Mouse (Mus musculus) G1E (cell line): ENCODE results near the gene Zkscan6. TPM values are rescaled to one million over a fixed set of nuclear protein-coding genes. Genes with fewer than 3 reads are reported as not detected.

Experiments
- ATAC-seq: 2 replicates; pipeline ENCODE4 v1.8.0; 2016; ENCODE audit warnings: mild to moderate bottlenecking; ENCODE audit not compliant: insufficient number of reproducible peaks, poor library complexity, low FRiP score, severe bottlenecking; ENCODE audit errors: extremely low read depth
- DNase-seq: peaks from one replicate; pipeline ENCODE4 v3.0.0; 2012; ENCODE audit warnings: low spot score
- H3K27me3 ChIP-seq: 2 replicates; pipeline ENCODE4 v1.6.1; 2012; ENCODE audit warnings: mild to moderate bottlenecking, low read length, inconsistent platforms; ENCODE audit not compliant: insufficient read depth
- H3K36me3 ChIP-seq: replicated peaks from 2 replicates; pipeline ENCODE3; 2012; ENCODE audit warnings: mild to moderate bottlenecking, inconsistent platforms
- H3K4me1 ChIP-seq: 2 replicates; pipeline ENCODE4 v1.6.1; 2012; ENCODE audit warnings: low read depth, low read length, inconsistent platforms, mixed read lengths; ENCODE audit not compliant: insufficient read depth
- H3K4me3 ChIP-seq: 2 replicates; pipeline ENCODE4 v1.5.1; 2012; ENCODE audit warnings: low read depth, mild to moderate bottlenecking, inconsistent platforms, low read length, moderate library complexity, mixed read lengths
- H3K9me3 ChIP-seq: replicated peaks from 2 replicates; pipeline ENCODE4 v1.6.1; 2012; ENCODE audit warnings: inconsistent platforms
- CTCF ChIP-seq: IDR thresholded peaks from 2 replicates; pipeline ENCODE4 v1.5.1; 2012; ENCODE audit warnings: low read depth, low read length, inconsistent platforms, mixed read lengths
- GATA1 ChIP-seq: IDR thresholded peaks from 2 replicates; pipeline ENCODE4 v1.6.1; 2012; ENCODE audit warnings: borderline replicate concordance, low read length, inconsistent platforms, mixed read lengths
- GATA2 ChIP-seq: IDR thresholded peaks from 2 replicates; pipeline ENCODE4 v1.6.1; 2012; ENCODE audit warnings: low read depth, low read length, inconsistent platforms, borderline replicate concordance
- POLR2AphosphoS5 ChIP-seq: IDR thresholded peaks from 2 replicates; pipeline ENCODE4 v1.6.1; 2012; ENCODE audit warnings: low read depth, low read length, inconsistent platforms; ENCODE audit not compliant: insufficient replicate concordance
- TAL1 ChIP-seq: conservative IDR thresholded peaks from 2 replicates; pipeline ENCODE4 v1.6.1; 2012; ENCODE audit warnings: low read depth, low read length, inconsistent platforms, mixed read lengths
- polyA plus RNA-seq: library from polyadenylated mRNA; stranded (reverse); fragments of >175 nt; gene quantifications from 2 replicates; pipeline ENCODE4 v1.2.3, GENCODE M21; 2012
- total RNA-seq, 2 experiments: library from RNA; stranded (forward) in 1 of 2; stranded (reverse) in 1 of 2; fragments of 200-1000 nt in 1 of 2; fragments of >200 nt in 1 of 2; fragmentation: Nextera tagmentation in 1 of 2; gene quantifications; 2 replicates each; pipeline ENCODE4 v1.2.3; 2014 to 2017

The Zkscan6 gene
- total and polyA plus RNA-seq, 3 experiments: 2.8 to 26.8 (median 5.4) TPM

DNA sequence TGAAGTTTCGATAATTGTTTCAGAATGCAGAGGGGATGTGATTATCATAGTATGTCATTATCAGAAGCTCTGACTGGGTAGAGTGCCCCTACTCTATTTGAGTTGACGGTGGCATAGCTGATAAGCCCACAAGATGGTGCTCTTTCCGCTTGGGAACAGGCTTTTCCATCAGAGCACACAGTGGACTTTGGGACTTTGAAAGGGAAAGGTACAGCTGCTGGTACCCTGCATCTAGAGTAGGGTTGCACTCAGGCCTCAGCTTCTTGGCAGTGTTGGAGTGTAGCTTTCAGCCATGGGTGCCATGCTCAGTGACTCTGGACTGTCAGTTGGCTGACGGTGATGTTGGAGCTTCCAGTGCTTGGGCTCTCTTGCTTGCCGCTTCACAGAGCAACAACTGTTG is 13.3 kb downstream of the Zkscan6 start:
- no peak overlapping the region for H3K4me3 ChIP-seq
- DNase-seq (no peak), ATAC-seq (no peak; the same call in 1 of the 2 replicates)
- peaks cover 91% of the 10 kb centered on the region for H3K36me3 ChIP-seq
- no peak for TF ChIP-seq GATA1
- TF ChIP-seq POLR2AphosphoS5: no peak
- TF ChIP-seq CTCF: no peak
- TF ChIP-seq GATA2: no peak
- TF ChIP-seq TAL1: no peak
- no peaks in the 10 kb centered on the region for H3K27me3 ChIP-seq
- H3K4me1 ChIP-seq: no peaks in the 10 kb centered on the region
- no peaks in the 10 kb centered on the region for H3K9me3 ChIP-seq

- Histone ChIP-seq H3K4me1 (no peaks in the 10 kb centered on the region), H3K27me3 (no peaks in the 10 kb centered on the region), H3K9me3 (no peaks in the 10 kb centered on the region), H3K36me3 (peaks cover 89% of the 10 kb centered on the region), H3K4me3 (no peak overlapping the region)
- ATAC-seq (peak; percentile 34; the same call in 1 of the 2 replicates), DNase-seq (peak; percentile 28)
- TF ChIP-seq TAL1 (no peak), GATA1 (no peak), POLR2AphosphoS5 (no peak), CTCF (no peak), GATA2 (no peak)
Measured at GRCm38 (mm10) chr11:65820877-65821276, 13.9 kb downstream of the Zkscan6 start.

DNA sequence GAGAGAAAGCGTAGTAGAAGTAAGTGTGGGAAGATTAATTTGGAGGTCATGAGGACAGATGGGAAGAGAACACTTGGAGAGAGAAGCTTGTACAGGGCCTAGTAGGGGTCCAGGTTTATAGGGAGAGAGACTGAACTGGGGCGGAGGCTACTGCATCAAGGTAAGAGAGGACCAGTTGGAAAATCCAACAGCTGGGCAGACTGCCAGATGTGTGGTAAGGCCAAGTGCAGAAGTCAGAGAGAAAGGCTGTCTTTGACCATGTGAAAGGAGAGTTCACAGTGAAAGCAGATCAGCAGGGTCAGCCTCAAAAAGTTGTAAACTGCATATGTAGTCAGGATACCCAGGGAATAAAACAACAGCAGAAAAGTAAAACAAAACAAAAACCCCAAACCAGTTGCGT is 17.6 kb downstream of the Zkscan6 start:
- Histone ChIP-seq H3K27me3 (no peaks in the 10 kb centered on the region), H3K4me3 (no peak overlapping the region), H3K4me1 (no peaks in the 10 kb centered on the region), H3K36me3 (peaks cover 93% of the 10 kb centered on the region), H3K9me3 (no peaks in the 10 kb centered on the region)
- DNase-seq: no peak
- ATAC-seq: no peak
- TF ChIP-seq TAL1 (no peak), GATA2 (no peak), GATA1 (no peak), CTCF (no peak), POLR2AphosphoS5 (no peak)

- Histone ChIP-seq H3K36me3 (peaks cover 5% of the 10 kb centered on the region), H3K4me1 (no peaks in the 10 kb centered on the region), H3K9me3 (no peaks in the 10 kb centered on the region), H3K4me3 (no peak overlapping the region), H3K27me3 (peaks cover 5% of the 10 kb centered on the region; the same call in 1 of the 2 replicates)
- TF ChIP-seq TAL1 (no peak), GATA2 (no peak), POLR2AphosphoS5 (no peak), GATA1 (no peak), CTCF (no peak)
- DNase-seq: no peak
- no peak for ATAC-seq
Measured at GRCm38 (mm10) chr11:65838999-65839398, 32.0 kb downstream of the Zkscan6 start.

GRCm38 (mm10) chr11:65846446-65846845 is 39.5 kb downstream of the Zkscan6 start:
- peaks cover 15% of the 10 kb centered on the region; the same call in 1 of the 2 replicates for H3K27me3 ChIP-seq
- no peaks in the 10 kb centered on the region for H3K4me1 ChIP-seq
- TF ChIP-seq GATA1 (no peak), POLR2AphosphoS5 (no peak), GATA2 (no peak), CTCF (no peak), TAL1 (no peak)
- no peak for ATAC-seq
- no peaks in the 10 kb centered on the region for H3K9me3 ChIP-seq
- no peak for DNase-seq
- no peaks in the 10 kb centered on the region for H3K36me3 ChIP-seq
- no peak overlapping the region for H3K4me3 ChIP-seq

DNA sequence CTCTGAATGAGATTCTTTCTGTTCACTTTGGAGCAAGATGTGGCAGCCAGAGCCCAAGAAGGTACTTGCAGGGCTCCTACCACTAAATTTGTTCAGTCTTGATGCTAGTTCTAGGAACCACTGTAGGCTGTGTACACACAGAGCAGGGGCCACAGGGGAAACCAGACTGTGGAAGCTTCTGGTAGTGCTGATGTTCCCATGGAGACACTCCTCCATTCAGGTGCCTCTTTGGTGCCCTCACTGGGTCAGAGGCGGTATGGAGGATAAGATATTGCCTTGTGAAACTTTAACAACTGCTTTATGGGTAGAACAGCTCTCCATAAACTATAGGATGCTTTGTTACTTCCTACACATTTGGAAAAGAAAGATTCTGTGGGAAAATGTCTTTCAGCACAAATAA is 45.1 kb downstream of the Zkscan6 start:
- Histone ChIP-seq H3K4me1 (no peaks in the 10 kb centered on the region), H3K4me3 (no peak overlapping the region), H3K27me3 (peaks cover 12% of the 10 kb centered on the region), H3K36me3 (no peaks in the 10 kb centered on the region), H3K9me3 (no peaks in the 10 kb centered on the region)
- peak; percentile 2 for DNase-seq
- no peak for ATAC-seq
- no peak for TF ChIP-seq POLR2AphosphoS5
- TF ChIP-seq GATA2: no peak
- no peak for TF ChIP-seq TAL1
- no peak for TF ChIP-seq GATA1
- TF ChIP-seq CTCF: no peak

GRCm38 (mm10) chr11:65861476-65861875 is 54.5 kb downstream of the Zkscan6 start:
- H3K27me3 ChIP-seq: peaks cover 3% of the 10 kb centered on the region; the same call in 1 of the 2 replicates
- no peak for ATAC-seq
- H3K4me1 ChIP-seq: no peaks in the 10 kb centered on the region
- H3K36me3 ChIP-seq: no peaks in the 10 kb centered on the region
- no peaks in the 10 kb centered on the region for H3K9me3 ChIP-seq
- no peak for DNase-seq
- TF ChIP-seq GATA2: no peak
- TF ChIP-seq TAL1: no peak
- no peak for TF ChIP-seq GATA1
- TF ChIP-seq POLR2AphosphoS5: no peak
- no peak for TF ChIP-seq CTCF
- H3K4me3 ChIP-seq: no peak overlapping the region
